Mouse (Mus musculus) myocyte (in vitro differentiated cells): ENCODE measurements around the gene Fth1.

Experiments
- MAX ChIP-seq: IDR thresholded peaks from one replicate; pipeline ENCODE4 v1.6.1; 2011; ENCODE audit warnings: low read depth, mild to moderate bottlenecking, control low read depth
- POLR2A ChIP-seq: IDR thresholded peaks from one replicate; pipeline ENCODE4 v1.6.1; 2011; ENCODE audit warnings: low read depth, mild to moderate bottlenecking, control low read depth, moderate library complexity; ENCODE audit not compliant: insufficient read length
- USF1 ChIP-seq: IDR thresholded peaks from one replicate; pipeline ENCODE4 v1.6.1; 2011; ENCODE audit warnings: low read depth, mild to moderate bottlenecking, control low read depth, moderate library complexity

DNA sequence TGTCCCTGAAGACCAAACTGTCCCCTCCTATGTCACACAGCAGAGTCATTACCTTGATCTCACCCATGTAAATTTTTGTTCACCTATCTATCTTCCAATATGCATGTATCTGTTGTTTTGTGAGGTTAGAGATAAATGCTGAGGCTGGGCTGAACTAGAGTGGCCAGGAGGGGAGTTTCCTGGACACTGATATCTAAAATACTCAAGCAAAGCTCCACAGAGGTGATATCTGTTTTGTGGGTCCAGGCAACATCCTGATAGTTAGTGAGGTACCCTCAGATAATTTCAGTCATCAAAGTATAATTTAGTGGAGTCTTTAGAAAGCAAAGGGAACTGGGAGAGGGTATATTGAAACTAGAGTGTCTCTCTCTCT lies 9.5 kb downstream of the Fth1 start:
- TF ChIP-seq MAX (no peak), POLR2A (no peak), USF1 (no peak)
